Mouse (Mus musculus): ENCODE measurements around the gene Atp13a3. TPM values are rescaled to one million over a fixed set of nuclear protein-coding genes. Genes with fewer than 3 reads are reported as not detected.
"Not testable (repeated sequence)": the region's sequence is repeated elsewhere in the genome, so short reads cannot be mapped to it uniquely, and the experiment has no call there.

Gene Atp13a3
- 8.4 and 8.6 TPM in 2 replicates for polyA plus RNA-seq (2015; fragmentation: Nextera tagmentation; extraction: Ambion mirVana)

DNA sequence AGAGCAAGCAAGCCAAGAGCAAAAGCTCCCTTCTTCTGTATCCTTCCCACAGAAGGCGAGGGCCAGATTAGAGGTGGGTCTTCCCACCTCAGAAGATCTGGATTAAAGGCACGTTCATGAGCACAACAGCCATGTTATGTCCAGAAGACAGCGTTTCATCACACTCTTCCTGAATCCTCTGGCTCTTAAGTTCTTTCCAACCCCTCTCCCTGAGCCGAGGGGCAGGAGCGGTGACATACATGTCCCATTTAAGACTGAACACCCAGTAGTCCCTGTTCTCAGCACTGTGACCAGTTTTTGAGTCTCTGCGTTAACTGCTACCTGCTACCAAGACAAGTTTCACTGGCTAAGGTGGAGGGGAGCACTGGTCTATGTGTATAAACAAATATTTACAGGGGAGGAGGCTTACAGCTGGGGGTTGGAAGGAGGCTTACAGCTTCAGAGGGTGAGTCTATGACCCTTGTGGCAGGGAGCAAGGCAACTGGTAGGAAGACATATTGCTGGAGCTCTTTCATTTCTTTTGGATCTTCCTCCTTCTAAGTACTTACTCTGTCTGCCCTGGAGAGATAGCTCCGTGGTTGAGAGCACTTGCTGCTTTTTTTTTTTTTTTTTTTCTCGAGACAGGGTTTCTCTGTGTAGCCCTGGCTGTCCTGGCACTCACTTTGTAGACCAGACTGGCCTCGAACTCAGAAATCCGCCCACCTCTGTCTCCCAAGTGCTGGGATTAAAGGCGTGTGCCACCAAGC, at the start of gene Atp13a3:
Atp13a3 (minus strand) TSS at position 51 of the 746 bp plus-strand sequence.
- no peaks in the 10 kb centered on the region for H3K36me3 ChIP-seq (ENCODE audit: poor library complexity, severe bottlenecking)
- no peak within 1 kb of the TSS for H3K27ac ChIP-seq
- no peak within 1 kb of the TSS for H3K4me3 ChIP-seq
- no peaks in the 10 kb centered on the region for H3K27me3 ChIP-seq
- ATAC-seq = no peak
- H3K9ac ChIP-seq = no peak within 1 kb of the TSS
- WGBS = 75% methylated on average over 11 of the region's 11 CpGs
- no peaks in the 10 kb centered on the region for H3K9me3 ChIP-seq (replicated peaks)
- no peaks in the 10 kb centered on the region for H3K4me1 ChIP-seq
- no peak within 1 kb of the TSS for H3K4me2 ChIP-seq

DNA sequence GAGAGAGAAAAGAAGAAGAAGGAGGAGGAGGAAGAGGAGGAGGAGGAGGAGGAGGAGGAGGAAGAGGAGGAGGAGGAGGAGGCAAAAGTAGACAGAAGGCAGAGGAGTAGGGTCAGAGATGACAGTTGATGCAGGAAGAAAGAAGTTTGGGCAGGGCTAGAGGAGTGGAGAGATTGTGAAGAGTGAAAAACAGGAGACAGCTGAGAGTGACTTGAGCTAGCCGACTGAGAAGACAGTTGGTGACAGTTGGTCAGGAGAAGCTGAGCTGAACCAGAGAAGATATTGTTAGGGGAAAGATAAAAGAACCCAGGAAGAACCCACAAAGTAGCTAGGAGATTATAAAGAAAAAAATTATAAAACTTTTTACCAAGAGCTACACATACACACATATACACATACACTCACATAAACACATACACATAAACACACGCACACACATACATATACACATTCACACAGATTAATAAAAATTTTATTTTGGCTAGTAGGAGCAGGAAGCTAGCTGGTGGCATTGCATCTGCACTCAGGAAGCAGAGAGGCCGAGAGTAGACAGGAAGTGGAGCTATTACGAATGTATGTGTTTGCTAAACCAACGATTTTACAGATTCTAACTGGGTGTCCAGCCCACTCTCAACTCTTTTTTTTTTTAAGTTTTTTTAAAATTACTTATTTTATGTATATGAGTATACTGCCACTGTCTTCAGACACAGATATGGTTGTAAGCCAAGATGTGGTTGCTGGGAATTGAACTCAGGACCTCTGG, 47.6 kb upstream of the Atp13a3 start:
- 91% methylated on average over 5 of the region's 5 CpGs for WGBS
- no peaks in the 10 kb centered on the region for H3K27me3 ChIP-seq
- H3K36me3 ChIP-seq (ENCODE audit: poor library complexity, severe bottlenecking) = no peaks in the 10 kb centered on the region
- no peaks in the 10 kb centered on the region for H3K9me3 ChIP-seq (replicated peaks)
- H3K27ac ChIP-seq = no peak overlapping the region
- no peak for ATAC-seq
- no peaks in the 10 kb centered on the region for H3K4me1 ChIP-seq
- H3K4me2 ChIP-seq = no peak overlapping the region
- no peak overlapping the region for H3K9ac ChIP-seq
- no peak overlapping the region for H3K4me3 ChIP-seq

DNA sequence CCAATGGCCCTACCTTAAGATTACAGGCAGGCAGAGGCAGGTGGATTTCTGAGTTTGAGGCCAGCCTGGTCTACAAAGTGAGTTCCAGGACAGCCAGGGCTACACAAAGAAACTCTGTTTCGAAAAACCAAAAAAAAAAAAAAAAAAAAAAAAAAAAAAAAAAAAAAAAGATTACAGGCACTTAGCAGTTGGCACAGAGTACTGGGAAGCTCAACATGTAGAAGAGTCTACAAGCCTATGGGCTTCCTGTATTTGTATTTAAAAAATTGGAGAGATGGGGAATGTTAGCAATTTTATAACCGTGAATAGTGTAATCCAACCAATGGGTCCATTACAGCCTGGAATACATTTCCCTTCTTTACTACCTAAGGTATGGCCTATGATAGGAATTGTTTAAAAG, 45.4 kb upstream of the Atp13a3 start:
- not testable (repeated sequence) for H3K4me3 ChIP-seq; H3K27ac ChIP-seq; H3K4me2 ChIP-seq; H3K4me1 ChIP-seq; H3K27me3 ChIP-seq; H3K36me3 ChIP-seq (ENCODE audit: poor library complexity, severe bottlenecking); H3K9me3 ChIP-seq (replicated peaks); H3K9ac ChIP-seq; ATAC-seq
- WGBS = 90% methylated on average over 2 of the region's 2 CpGs

DNA sequence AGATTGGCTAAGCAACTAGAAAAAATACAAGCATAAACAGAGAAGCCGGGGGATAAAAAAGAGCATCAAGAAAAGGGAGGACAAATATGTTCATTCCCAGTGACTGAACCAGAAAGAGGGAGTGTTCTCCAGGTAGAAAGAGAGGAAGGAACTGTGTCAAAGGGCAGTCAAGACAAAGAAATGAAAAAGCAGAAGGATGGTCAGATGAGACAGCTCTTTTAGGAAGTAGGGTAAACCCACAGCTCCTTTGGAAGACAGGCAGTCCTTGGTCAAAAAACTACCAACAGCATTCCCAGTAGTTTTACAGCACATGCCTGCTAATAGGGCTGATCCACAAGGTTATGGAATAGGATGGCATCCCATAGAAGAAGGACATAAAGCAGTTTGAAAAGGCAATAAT, 43.2 kb upstream of the Atp13a3 start:
- no peaks in the 10 kb centered on the region for H3K36me3 ChIP-seq (ENCODE audit: poor library complexity, severe bottlenecking)
- no peak overlapping the region for H3K9ac ChIP-seq
- no peak overlapping the region for H3K4me2 ChIP-seq
- no peaks in the 10 kb centered on the region for H3K4me1 ChIP-seq
- H3K4me3 ChIP-seq = no peak overlapping the region
- H3K27ac ChIP-seq = no peak overlapping the region
- no peaks in the 10 kb centered on the region for H3K9me3 ChIP-seq (replicated peaks)
- H3K27me3 ChIP-seq = no peaks in the 10 kb centered on the region
- 94% methylated on average over 1 of the region's 1 CpGs for WGBS
- ATAC-seq = no peak

DNA sequence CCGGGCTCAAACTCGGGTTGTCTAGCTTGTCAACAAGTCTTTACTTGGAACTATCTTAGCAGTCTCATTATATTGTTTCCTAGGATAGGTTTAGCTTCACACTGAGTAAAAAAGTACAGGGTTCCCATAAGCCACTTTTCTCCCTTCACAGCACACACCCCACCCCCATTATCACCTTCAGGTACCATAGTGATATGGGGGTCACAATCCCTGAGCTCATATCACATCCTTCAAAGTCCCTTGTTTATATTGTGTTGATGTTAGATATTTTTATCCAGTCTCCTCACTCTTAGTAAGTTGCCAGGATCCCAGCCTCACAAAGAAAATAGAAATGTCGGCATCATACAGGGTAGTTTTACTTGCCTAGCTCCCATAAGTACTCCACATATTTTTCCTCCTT, 42.4 kb upstream of the Atp13a3 start:
- Histone ChIP-seq H3K27ac (no peak overlapping the region), H3K27me3 (no peaks in the 10 kb centered on the region), H3K9me3 (replicated peaks) (no peaks in the 10 kb centered on the region), H3K4me2 (no peak overlapping the region), H3K4me1 (peaks cover 5% of the 10 kb centered on the region), H3K9ac (no peak overlapping the region), H3K4me3 (no peak overlapping the region), H3K36me3 (ENCODE audit: poor library complexity, severe bottlenecking) (no peaks in the 10 kb centered on the region)
- ATAC-seq = no peak
- WGBS = 82% methylated on average over 3 of the region's 3 CpGs

DNA sequence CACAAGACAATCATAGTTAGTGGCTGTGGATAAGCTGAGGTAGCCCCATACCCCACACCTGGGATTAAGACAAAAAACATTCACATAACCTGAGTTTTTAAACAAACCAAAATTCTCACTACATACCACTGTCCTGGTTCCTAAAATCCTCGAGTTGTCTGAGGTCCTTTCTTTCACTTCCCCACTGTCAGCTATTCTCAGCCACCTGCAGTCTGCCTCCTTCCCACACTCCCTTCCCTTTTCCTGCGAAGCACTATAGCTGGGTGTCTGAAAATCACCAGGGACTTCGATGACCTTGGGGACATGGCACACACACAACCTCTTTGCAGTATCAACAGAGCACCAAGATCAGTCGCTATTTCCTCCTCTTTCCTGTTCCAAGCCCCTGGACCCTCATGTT, 41.9 kb upstream of the Atp13a3 start:
- no peaks in the 10 kb centered on the region for H3K36me3 ChIP-seq (ENCODE audit: poor library complexity, severe bottlenecking)
- H3K27me3 ChIP-seq = no peaks in the 10 kb centered on the region
- H3K9ac ChIP-seq = no peak overlapping the region
- no peaks in the 10 kb centered on the region for H3K9me3 ChIP-seq (replicated peaks)
- H3K4me3 ChIP-seq = no peak overlapping the region
- H3K4me2 ChIP-seq = no peak overlapping the region
- no peak for ATAC-seq
- peaks cover 9% of the 10 kb centered on the region for H3K4me1 ChIP-seq
- 73% methylated on average over 4 of the region's 4 CpGs for WGBS
- no peak overlapping the region for H3K27ac ChIP-seq

DNA sequence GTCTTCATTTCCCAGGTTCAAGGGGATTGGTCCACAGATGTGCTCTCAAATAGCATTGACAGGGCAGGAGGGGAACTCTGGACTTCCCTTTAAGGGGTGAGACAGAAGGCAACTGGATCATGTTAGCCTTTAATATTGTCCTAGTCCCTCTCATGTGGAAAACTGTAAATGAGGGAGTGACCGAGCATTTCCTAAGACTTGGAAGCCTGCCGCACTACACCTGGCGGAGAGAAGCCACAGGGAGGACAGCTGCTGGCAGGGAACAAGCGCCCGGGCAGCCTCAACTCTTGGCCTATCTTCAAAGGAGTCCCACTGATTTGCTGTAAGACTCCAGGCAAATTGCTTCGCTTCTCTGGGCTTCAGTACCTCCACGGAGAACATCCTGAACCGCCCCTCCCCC, 37.6 kb upstream of the Atp13a3 start:
- WGBS = 48% methylated on average over 8 of the region's 8 CpGs
- no peak overlapping the region for H3K27ac ChIP-seq
- H3K4me1 ChIP-seq = peaks cover 9% of the 10 kb centered on the region
- no peaks in the 10 kb centered on the region for H3K9me3 ChIP-seq (replicated peaks)
- H3K27me3 ChIP-seq = no peaks in the 10 kb centered on the region
- H3K9ac ChIP-seq = no peak overlapping the region
- no peaks in the 10 kb centered on the region for H3K36me3 ChIP-seq (ENCODE audit: poor library complexity, severe bottlenecking)
- H3K4me2 ChIP-seq = no peak overlapping the region
- H3K4me3 ChIP-seq = no peak overlapping the region
- no peak for ATAC-seq

DNA sequence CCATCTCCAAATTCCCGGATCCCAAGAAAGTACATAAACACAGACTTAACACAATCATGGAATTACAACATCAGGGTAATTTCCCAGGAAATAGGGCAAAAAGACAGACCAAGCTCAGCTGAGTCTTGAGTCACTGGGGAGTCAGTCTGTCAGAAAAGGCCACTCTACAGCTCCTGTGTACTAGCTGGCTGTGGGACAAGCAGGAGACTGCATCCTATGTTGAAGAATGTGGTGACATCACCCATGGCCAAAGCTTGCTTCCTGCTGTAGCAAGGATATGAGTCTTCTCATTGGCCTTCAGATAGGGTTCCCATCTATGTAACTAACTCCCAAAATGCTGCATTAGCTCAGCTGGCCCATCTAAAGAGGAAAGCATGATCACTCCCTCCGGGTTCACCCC, 36.7 kb upstream of the Atp13a3 start:
- Histone ChIP-seq H3K4me3 (no peak overlapping the region), H3K9ac (no peak overlapping the region), H3K27me3 (no peaks in the 10 kb centered on the region), H3K27ac (no peak overlapping the region), H3K4me2 (no peak overlapping the region), H3K9me3 (replicated peaks) (no peaks in the 10 kb centered on the region), H3K36me3 (ENCODE audit: poor library complexity, severe bottlenecking) (no peaks in the 10 kb centered on the region), H3K4me1 (peaks cover 9% of the 10 kb centered on the region)
- 93% methylated on average over 2 of the region's 2 CpGs for WGBS
- ATAC-seq = no peak

DNA sequence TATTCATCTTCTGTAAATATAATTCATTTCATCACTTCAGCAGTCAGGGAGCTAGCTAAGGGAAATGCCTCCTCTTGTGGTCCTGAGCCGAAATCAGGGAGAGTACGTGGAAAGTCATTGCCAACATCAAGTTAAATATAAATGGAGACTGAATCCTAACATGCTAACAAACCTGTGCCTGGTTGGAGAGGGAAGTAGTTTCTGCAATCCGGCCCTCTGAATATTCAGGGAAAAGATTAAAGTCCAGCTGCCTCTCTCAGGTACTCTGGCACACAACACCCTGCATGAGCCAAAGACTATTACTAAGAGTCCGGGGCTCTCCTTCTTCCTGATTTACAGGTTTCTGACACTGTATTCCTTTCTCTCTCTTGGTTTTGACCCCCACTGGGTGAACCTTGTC, 35.6 kb upstream of the Atp13a3 start:
- no peak overlapping the region for H3K27ac ChIP-seq
- peaks cover 9% of the 10 kb centered on the region for H3K4me1 ChIP-seq
- no peak overlapping the region for H3K4me3 ChIP-seq
- H3K9ac ChIP-seq = no peak overlapping the region
- 90% methylated on average over 4 of the region's 4 CpGs for WGBS
- ATAC-seq = no peak
- no peaks in the 10 kb centered on the region for H3K9me3 ChIP-seq (replicated peaks)
- no peaks in the 10 kb centered on the region for H3K27me3 ChIP-seq
- no peaks in the 10 kb centered on the region for H3K36me3 ChIP-seq (ENCODE audit: poor library complexity, severe bottlenecking)
- H3K4me2 ChIP-seq = no peak overlapping the region

DNA sequence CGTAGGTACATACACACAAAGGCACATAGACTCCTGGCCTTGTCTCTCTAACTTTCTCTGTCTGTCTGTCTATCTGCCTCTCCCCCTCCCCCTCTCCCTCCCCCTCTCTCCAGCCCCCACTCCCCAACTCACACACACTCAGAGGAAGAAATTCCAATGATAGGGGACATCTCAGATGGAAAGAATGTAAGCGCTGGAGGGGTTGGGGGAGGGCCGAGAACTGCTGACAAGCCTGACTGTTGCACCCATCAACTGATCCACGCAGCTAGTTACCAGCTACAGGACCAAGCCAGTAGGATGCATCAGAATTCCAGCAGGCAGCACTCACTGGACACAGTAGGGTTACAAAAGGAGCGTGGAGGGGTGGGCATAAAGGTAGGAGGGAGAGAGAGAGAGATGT, 34.1 kb upstream of the Atp13a3 start:
- Histone ChIP-seq H3K9ac (no peak overlapping the region), H3K4me1 (peaks cover 9% of the 10 kb centered on the region), H3K9me3 (replicated peaks) (no peaks in the 10 kb centered on the region), H3K4me3 (no peak overlapping the region), H3K27me3 (no peaks in the 10 kb centered on the region), H3K4me2 (no peak overlapping the region), H3K27ac (no peak overlapping the region), H3K36me3 (ENCODE audit: poor library complexity, severe bottlenecking) (no peaks in the 10 kb centered on the region)
- 86% methylated on average over 5 of the region's 5 CpGs for WGBS
- ATAC-seq = no peak

DNA sequence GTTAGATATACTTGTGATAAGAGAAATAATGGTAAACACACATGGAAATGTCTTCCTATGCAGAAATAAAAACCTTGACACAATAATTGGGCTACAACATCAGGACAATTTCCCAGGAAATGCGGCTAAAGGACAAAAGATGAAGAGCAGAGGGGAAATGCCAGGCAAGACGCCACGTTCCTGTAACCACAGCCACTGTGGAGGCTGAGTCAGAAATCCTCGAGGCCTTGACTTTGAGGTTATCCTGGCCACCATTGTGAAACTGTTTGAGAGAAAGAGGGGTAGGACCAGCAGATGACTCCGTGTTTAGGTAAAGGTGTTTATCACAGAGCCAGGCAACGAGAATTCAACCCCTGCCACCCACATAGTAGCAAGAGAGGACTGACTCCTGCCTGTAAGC, 33.6 kb upstream of the Atp13a3 start:
- no peak overlapping the region for H3K4me2 ChIP-seq
- no peak overlapping the region for H3K27ac ChIP-seq
- no peak overlapping the region for H3K9ac ChIP-seq
- WGBS = 77% methylated on average over 6 of the region's 6 CpGs
- H3K4me3 ChIP-seq = no peak overlapping the region
- H3K27me3 ChIP-seq = no peaks in the 10 kb centered on the region
- peaks cover 9% of the 10 kb centered on the region for H3K4me1 ChIP-seq
- H3K9me3 ChIP-seq (replicated peaks) = no peaks in the 10 kb centered on the region
- no peaks in the 10 kb centered on the region for H3K36me3 ChIP-seq (ENCODE audit: poor library complexity, severe bottlenecking)
- ATAC-seq = no peak

DNA sequence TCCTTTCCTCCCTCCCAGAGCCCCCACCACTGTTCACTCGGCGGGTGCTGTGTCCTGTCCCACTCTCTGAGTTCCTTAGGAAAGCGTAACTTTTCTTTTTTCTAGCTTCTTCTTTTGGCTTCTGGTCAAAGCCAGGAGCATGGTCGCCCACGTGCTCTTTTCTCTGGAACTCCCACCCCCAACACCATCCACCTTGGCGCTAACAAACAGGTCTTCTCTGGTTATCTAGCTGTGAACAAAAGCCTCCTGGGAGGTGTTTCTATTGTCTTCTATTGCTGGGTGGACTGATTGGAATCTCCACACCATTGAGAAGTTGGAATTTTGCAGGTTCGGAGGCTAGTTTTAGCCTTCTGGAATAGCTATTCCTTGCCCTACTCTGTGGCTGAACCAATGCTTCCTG, 30.5 kb upstream of the Atp13a3 start:
- no peaks in the 10 kb centered on the region for H3K36me3 ChIP-seq (ENCODE audit: poor library complexity, severe bottlenecking)
- H3K27me3 ChIP-seq = no peaks in the 10 kb centered on the region
- no peaks in the 10 kb centered on the region for H3K4me1 ChIP-seq
- H3K4me3 ChIP-seq = no peak overlapping the region
- WGBS = 84% methylated on average over 7 of the region's 7 CpGs
- no peaks in the 10 kb centered on the region for H3K9me3 ChIP-seq (replicated peaks)
- H3K27ac ChIP-seq = no peak overlapping the region
- ATAC-seq = no peak
- H3K9ac ChIP-seq = no peak overlapping the region
- no peak overlapping the region for H3K4me2 ChIP-seq

Measured in forebrain, embryonic 13.5 days (tissue).